Mouse (Mus musculus) liver, embryonic 16.5 days (tissue): Measurements from ENCODE around the gene Rnf213. TPM values are rescaled to one million over a fixed set of nuclear protein-coding genes. Genes with fewer than 3 reads are reported as not detected.

Source experiments
- ATAC-seq: fragments of 200-750 bp; cut with Nextera tagmentation; 2 replicates; pipeline ENCODE4 v1.8.0; 2017; ENCODE audit warnings: low read depth, mild to moderate bottlenecking, moderate number of reproducible peaks, moderate library complexity
- H3K27ac ChIP-seq: fragments of 300-500 bp; sonication (generic); 2 replicates; pipeline ENCODE4 v1.5.1; 2014; ENCODE audit warnings: mild to moderate bottlenecking, low read length
- H3K27me3 ChIP-seq: fragments of 300-500 bp; sonication (generic); 2 replicates; pipeline ENCODE4 v1.6.1; 2014; ENCODE audit warnings: low read depth, low read length, mixed read lengths; ENCODE audit not compliant: control insufficient read depth, insufficient read depth
- H3K36me3 ChIP-seq: fragments of 300-500 bp; sonication (generic); 2 replicates; pipeline ENCODE4 v1.6.1; 2014; ENCODE audit warnings: mild to moderate bottlenecking; ENCODE audit not compliant: control insufficient read depth, insufficient read depth
- H3K4me1 ChIP-seq: fragments of 300-500 bp; sonication (generic); 2 replicates; pipeline ENCODE4 v1.6.1; 2014; ENCODE audit warnings: low read depth, low read length, mixed read lengths; ENCODE audit not compliant: control insufficient read depth
- H3K4me2 ChIP-seq: fragments of 300-500 bp; sonication (generic); 2 replicates; pipeline ENCODE4 v1.6.1; 2014; ENCODE audit warnings: low read depth, low read length, mixed read lengths
- H3K4me3 ChIP-seq: fragments of 300-500 bp; sonication (generic); 2 replicates; pipeline ENCODE4 v1.5.1; 2014; ENCODE audit warnings: low read depth, mild to moderate bottlenecking, low read length
- H3K9ac ChIP-seq: fragments of 300-500 bp; sonication (generic); 2 replicates; pipeline ENCODE4 v1.6.1; 2014; ENCODE audit warnings: low read depth, low read length
- H3K9me3 ChIP-seq: fragments of 300-500 bp; sonication (generic); replicated peaks from 2 replicates; pipeline ENCODE4 v1.6.1; 2016; ENCODE audit warnings: low read length; ENCODE audit not compliant: control insufficient read depth
- WGBS: fragments of 180-500 bp; shearing (Covaris S2); extraction: QIAGEN DNeasy Blood & Tissue Kit; methylation state at CpG from one replicate; pipeline ENCODE4 v1.1.7; 2014; ENCODE audit not compliant: insufficient replicate concordance; 5-methylcytosine and 5-hydroxymethylcytosine counted together
- polyA plus RNA-seq: library from polyadenylated mRNA; unstranded; fragments of >200 nt; fragmentation: Nextera tagmentation; extraction: Ambion mirVana; gene quantifications from 2 replicates; pipeline ENCODE4 v1.2.1, GENCODE M21; 2015

Gene Rnf213
- 2.5 and 3.3 TPM in 2 replicates for polyA plus RNA-seq

GRCm38 (mm10) chr11:119392800-119393482 is at the start of gene Rnf213:
Gene Rnf213, plus strand, starts transcription at chr11:119393100.
- peak within 1 kb of the TSS; percentile 95 for H3K4me2 ChIP-seq
- no peaks in the 10 kb centered on the region for H3K9me3 ChIP-seq
- WGBS, result 1% methylated on average over 19 of the region's 19 CpGs
- H3K27ac ChIP-seq, result peak within 1 kb of the TSS; percentile 75
- H3K36me3 ChIP-seq, result no peaks in the 10 kb centered on the region
- H3K4me3 ChIP-seq, result peak within 1 kb of the TSS; percentile 75
- H3K4me1 ChIP-seq, result peaks cover 33% of the 10 kb centered on the region
- ATAC-seq, result peak; percentile 44
- H3K9ac ChIP-seq, result peak within 1 kb of the TSS; percentile 73
- peaks cover 19% of the 10 kb centered on the region for H3K27me3 ChIP-seq

GRCm38 (mm10) chr11:119344178-119344577 is 48.7 kb upstream of the Rnf213 start:
- WGBS, result 74% methylated on average over 8 of the region's 8 CpGs
- Histone ChIP-seq H3K36me3 (no peaks in the 10 kb centered on the region), H3K27me3 (no peaks in the 10 kb centered on the region), H3K27ac (no peak overlapping the region), H3K4me3 (no peak overlapping the region), H3K4me1 (no peaks in the 10 kb centered on the region), H3K4me2 (no peak overlapping the region), H3K9ac (no peak overlapping the region), H3K9me3 (no peaks in the 10 kb centered on the region)
- ATAC-seq, result no peak

GRCm38 (mm10) chr11:119344865-119345264 is 48.0 kb upstream of the Rnf213 start:
- Histone ChIP-seq H3K4me1 (no peaks in the 10 kb centered on the region), H3K27me3 (no peaks in the 10 kb centered on the region), H3K36me3 (no peaks in the 10 kb centered on the region), H3K4me3 (no peak overlapping the region), H3K9me3 (no peaks in the 10 kb centered on the region), H3K4me2 (no peak overlapping the region), H3K27ac (no peak overlapping the region), H3K9ac (no peak overlapping the region)
- no peak for ATAC-seq
- 27% methylated on average over 6 of the region's 6 CpGs for WGBS

GRCm38 (mm10) chr11:119347125-119347524 is 45.8 kb upstream of the Rnf213 start:
- ATAC-seq, result no peak

GRCm38 (mm10) chr11:119352113-119352512 is 40.8 kb upstream of the Rnf213 start:
- Histone ChIP-seq H3K4me3 (no peak overlapping the region), H3K4me2 (no peak overlapping the region), H3K36me3 (no peaks in the 10 kb centered on the region), H3K9ac (no peak overlapping the region), H3K9me3 (no peaks in the 10 kb centered on the region), H3K27me3 (peaks cover 3% of the 10 kb centered on the region; the same call in 1 of the 2 replicates), H3K4me1 (peaks cover 16% of the 10 kb centered on the region), H3K27ac (no peak overlapping the region)
- no peak for ATAC-seq
- WGBS, result 27% methylated on average over 7 of the region's 7 CpGs

More at GRCm38 (mm10) chr11:119347125-119347524, 45.8 kb upstream of the Rnf213 start:
- Histone ChIP-seq H3K4me3 (no peak overlapping the region), H3K36me3 (no peaks in the 10 kb centered on the region), H3K9ac (no peak overlapping the region), H3K9me3 (no peaks in the 10 kb centered on the region), H3K4me1 (no peaks in the 10 kb centered on the region), H3K27me3 (no peaks in the 10 kb centered on the region), H3K4me2 (no peak overlapping the region), H3K27ac (no peak overlapping the region)
- WGBS, result 15% methylated on average over 4 of the region's 4 CpGs

- peaks cover 16% of the 10 kb centered on the region for H3K4me1 ChIP-seq
- H3K9ac ChIP-seq, result no peak overlapping the region
- 59% methylated on average over 4 of the region's 4 CpGs for WGBS
- H3K27ac ChIP-seq, result no peak overlapping the region
- no peak overlapping the region for H3K4me2 ChIP-seq
- H3K27me3 ChIP-seq, result peaks cover 3% of the 10 kb centered on the region; the same call in 1 of the 2 replicates
- no peaks in the 10 kb centered on the region for H3K9me3 ChIP-seq
- ATAC-seq, result no peak
- H3K4me3 ChIP-seq, result no peak overlapping the region
- no peaks in the 10 kb centered on the region for H3K36me3 ChIP-seq
These were observed 39.0 kb upstream of the Rnf213 start for GRCm38 (mm10) chr11:119353946-119354345.

GRCm38 (mm10) chr11:119354798-119355442 is 38.0 kb upstream of the Rnf213 start:
- peak overlapping the region; percentile 71 for H3K4me3 ChIP-seq
- peaks cover 3% of the 10 kb centered on the region; the same call in 1 of the 2 replicates for H3K27me3 ChIP-seq
- peak; percentile 66 for ATAC-seq
- 1% methylated on average over 23 of the region's 23 CpGs for WGBS
- H3K27ac ChIP-seq, result peak overlapping the region; percentile 71
- no peaks in the 10 kb centered on the region for H3K9me3 ChIP-seq
- H3K4me2 ChIP-seq, result peak overlapping the region; percentile 76
- H3K4me1 ChIP-seq, result peaks cover 16% of the 10 kb centered on the region
- no peaks in the 10 kb centered on the region for H3K36me3 ChIP-seq
- peak overlapping the region; percentile 68 for H3K9ac ChIP-seq

- Histone ChIP-seq H3K27me3 (peaks cover 3% of the 10 kb centered on the region; the same call in 1 of the 2 replicates), H3K27ac (peak within 1 kb of the TSS; percentile 71), H3K36me3 (no peaks in the 10 kb centered on the region), H3K4me1 (peaks cover 16% of the 10 kb centered on the region), H3K9ac (peak within 1 kb of the TSS; percentile 68), H3K4me3 (peak within 1 kb of the TSS; percentile 71), H3K4me2 (peak within 1 kb of the TSS; percentile 76), H3K9me3 (no peaks in the 10 kb centered on the region)
- 4% methylated on average over 35 of the region's 40 CpGs for WGBS
- ATAC-seq, result peak; percentile 88
These were observed 37.2 kb upstream of the Rnf213 start, which contains the start of the genes Sgsh and Slc26a11 for GRCm38 (mm10) chr11:119355443-119356385. Gene Sgsh, minus strand, starts transcription at chr11:119355536. Gene Slc26a11, plus strand, starts transcription at chr11:119355557.
